In genomic region chr13:11763104-11763503, GRCm38 (mm10) we compare ENCODE assay signal across 9 mouse cellular contexts.
DNase-seq lines count a peak whose midpoint lies in the region; ATAC-seq and TF ChIP-seq lines count a peak whose summit lies in the region.
"Had no signal": no experiment of that assay in that cellular context is flagged by ENCODE, and none has a peak within 500 bp of the region (broad histone marks: within the 10 kb centered on the region; RNA-seq: fewer than 3 reads in every experiment).

No protein-coding gene starts in this region.

- 80% methylated on average over 3 of the region's 3 CpGs for whole genome bisulfite sequencing in kidney, adult 2 months
- WGBS in embryonic facial prominence, embryonic 14.5 days: 81% methylated on average over 3 of the region's 3 CpGs
- 74% methylated on average over 3 of the region's 3 CpGs for WGBS in liver, postnatal 0 days (ENCODE audit: insufficient replicate concordance)

- DNase-seq in kidney, adult 2 months: peak; percentile 26
- DNase-seq in kidney, adult 11 months: no peak
- DNase-seq in adrenal gland, postnatal 14 days: peak; percentile 37
- DNase-seq in embryonic facial prominence, embryonic 14.5 days (ENCODE audit: low spot score): peak; percentile 65
- DNase-seq in liver, postnatal 0 days: no peak

- no peak; the same call in 1 of the 2 replicates for TF ChIP-seq CTCF in kidney, adult 2 months (conservative IDR thresholded peaks at IDR 0.05; ENCODE audit: insufficient read depth, insufficient read length, low read depth, low read length)
- peak; percentile 23 for TF ChIP-seq CTCF in ES-Bruce4 (IDR thresholded peaks at IDR 0.05; ENCODE audit: low read depth, low read length)
- TF ChIP-seq CTCF in liver, postnatal 0 days (IDR thresholded peaks at IDR 0.05; ENCODE audit: low read depth): peak; percentile 69

- peaks cover 11% of the 10 kb centered on the region for H3K9me3 ChIP-seq in ES-Bruce4 (replicated peaks; ENCODE audit: control insufficient read depth, insufficient read depth, low read length, poor library complexity, severe bottlenecking)
- no peaks in the 10 kb centered on the region for H3K9me3 ChIP-seq in embryonic facial prominence, embryonic 14.5 days (ENCODE audit: control insufficient read depth, low read length)
- H3K9me3 ChIP-seq in liver, postnatal 0 days (ENCODE audit: low read length): no peaks in the 10 kb centered on the region
- H3K9me3 ChIP-seq: embryonic facial prominence, embryonic 12.5 days had no signal

- H3K27me3 ChIP-seq in kidney, adult 2 months (replicated peaks; ENCODE audit: control insufficient read depth, insufficient read depth, low read length): no peaks in the 10 kb centered on the region
- no peaks in the 10 kb centered on the region for H3K27me3 ChIP-seq in ES-Bruce4 (ENCODE audit: control insufficient read depth, insufficient read depth, low read length, poor library complexity, severe bottlenecking)
- no peaks in the 10 kb centered on the region for H3K27me3 ChIP-seq in embryonic facial prominence, embryonic 14.5 days (replicated peaks; ENCODE audit: control insufficient read depth, insufficient read depth, low read length)
- no peaks in the 10 kb centered on the region for H3K27me3 ChIP-seq in liver, postnatal 0 days (ENCODE audit: insufficient read depth, low read length)
- H3K27me3 ChIP-seq: embryonic facial prominence, embryonic 12.5 days had no signal

- ATAC-seq in embryonic facial prominence, embryonic 14.5 days (ENCODE audit: low read depth): no peak
- ATAC-seq in liver, postnatal 0 days: no peak
- ATAC-seq in granulocyte monocyte progenitor cell, adult 5-6 weeks (replicated peaks; ENCODE audit: poor library complexity, severe bottlenecking): no peak; the same call in 1 of the 2 replicates
- no peak for ATAC-seq in inflammation-experienced regulatory T-cells, adult 6 months

- no peak overlapping the region for H3K9ac ChIP-seq in ES-Bruce4 (ENCODE audit: low read depth, poor library complexity, severe bottlenecking)
- H3K9ac ChIP-seq in embryonic facial prominence, embryonic 14.5 days (ENCODE audit: low read depth, low read length): no peak overlapping the region
- H3K9ac ChIP-seq in liver, postnatal 0 days (replicated peaks): no peak overlapping the region
- H3K9ac ChIP-seq: embryonic facial prominence, embryonic 12.5 days had no signal

- H3K27ac ChIP-seq in kidney, adult 2 months (ENCODE audit: insufficient read depth, low read depth, low read length): no peak overlapping the region
- H3K27ac ChIP-seq in ES-Bruce4 (ENCODE audit: insufficient read depth, low read length): no peak overlapping the region
- H3K27ac ChIP-seq in embryonic facial prominence, embryonic 14.5 days (replicated peaks; ENCODE audit: low read depth, low read length): no peak overlapping the region
- H3K27ac ChIP-seq in liver, postnatal 0 days (ENCODE audit: low read depth): no peak overlapping the region
- H3K27ac ChIP-seq: embryonic facial prominence, embryonic 12.5 days had no signal

- no peak for TF ChIP-seq POLR2A in kidney, adult 2 months (IDR thresholded peaks at IDR 0.05; ENCODE audit: low read depth, low read length)
- no peak for TF ChIP-seq POLR2A in ES-Bruce4 (IDR thresholded peaks at IDR 0.05; ENCODE audit: insufficient read depth, low read length)

- H3K4me1 ChIP-seq in kidney, adult 2 months (ENCODE audit: control insufficient read depth, insufficient read depth, low read length): no peaks in the 10 kb centered on the region
- H3K4me1 ChIP-seq in ES-Bruce4 (ENCODE audit: control insufficient read depth, insufficient read depth, low read length): no peaks in the 10 kb centered on the region
- H3K4me1 ChIP-seq in embryonic facial prominence, embryonic 14.5 days (ENCODE audit: control insufficient read depth, insufficient read depth, low read length): no peaks in the 10 kb centered on the region
- no peaks in the 10 kb centered on the region for H3K4me1 ChIP-seq in liver, postnatal 0 days (ENCODE audit: insufficient read depth)
- H3K4me1 ChIP-seq: embryonic facial prominence, embryonic 12.5 days had no signal

- TF ChIP-seq EP300 in ES-Bruce4 (IDR thresholded peaks at IDR 0.05; ENCODE audit: insufficient read depth, low read depth, low read length): no peak
- no peak for TF ChIP-seq EP300 in liver, postnatal 0 days (IDR thresholded peaks at IDR 0.05; ENCODE audit: low read depth)

- no peaks in the 10 kb centered on the region for H3K36me3 ChIP-seq in kidney, adult 2 months (ENCODE audit: control insufficient read depth, insufficient read depth, low read length)
- no peaks in the 10 kb centered on the region; the same call in 1 of the 2 replicates for H3K36me3 ChIP-seq in ES-Bruce4 (ENCODE audit: control insufficient read depth, insufficient read depth, low read length, poor library complexity, severe bottlenecking)
- H3K36me3 ChIP-seq in embryonic facial prominence, embryonic 14.5 days (ENCODE audit: control insufficient read depth, insufficient read depth, low read length): no peaks in the 10 kb centered on the region
- H3K36me3 ChIP-seq in liver, postnatal 0 days (replicated peaks; ENCODE audit: insufficient read depth, low read length): no peaks in the 10 kb centered on the region
- H3K36me3 ChIP-seq: embryonic facial prominence, embryonic 12.5 days had no signal

- H3K4me2 ChIP-seq in embryonic facial prominence, embryonic 14.5 days (ENCODE audit: low read depth, low read length): no peak overlapping the region
- H3K4me2 ChIP-seq in liver, postnatal 0 days (ENCODE audit: low read depth, low read length): no peak overlapping the region
- H3K4me2 ChIP-seq: embryonic facial prominence, embryonic 12.5 days had no signal

- no peak overlapping the region for H3K4me3 ChIP-seq in kidney, adult 2 months (ENCODE audit: insufficient read depth, low read depth, low read length)
- H3K4me3 ChIP-seq in ES-Bruce4 (ENCODE audit: low read depth, low read length): no peak overlapping the region
- H3K4me3 ChIP-seq in embryonic facial prominence, embryonic 14.5 days (ENCODE audit: low read depth, low read length): no peak overlapping the region
- H3K4me3 ChIP-seq in liver, postnatal 0 days (ENCODE audit: low read depth, low read length): no peak overlapping the region
- H3K4me3 ChIP-seq: embryonic facial prominence, embryonic 12.5 days had no signal

Comparison
In these comparisons a context has a peak if more than half of its experiments do, and no peak if none do; other contexts are left out.
1. DNase-seq: peak in kidney, adult 2 months (single experiment), adrenal gland, postnatal 14 days (single experiment) and embryonic facial prominence, embryonic 14.5 days (single experiment); none in kidney, adult 11 months (single experiment) and liver, postnatal 0 days (single experiment).